Mouse (Mus musculus): ENCODE measurements around the gene Apba3. TPM values are rescaled to one million over a fixed set of nuclear protein-coding genes. Genes with fewer than 3 reads are reported as not detected.

Apba3 gene
- polyA plus RNA-seq, 1 experiment from 2014 or later, result 71.4 TPM

- no peak for ATAC-seq
- ChIA-PET POLR2A (interaction anchor here (0.6 to 1.1 kb wide), 3 partner anchors 8 to 1613 kb away, joined by 3 to 4 read pairs (median 3); partner anchors contain the start of gene Hmg20b), CTCF (interaction anchor here (1.7 to 2.5 kb wide), 2 partner anchors 8 kb away, joined by 7 to 15 read pairs; no protein-coding TSS in a partner anchor)
- no peak for TF ChIP-seq CTCF (IDR thresholded peaks at IDR 0.05)
- in situ Hi-C loops (cut with MboI; ENCODE audit: low pct_unique_long_range_greater_than_20kb), result no loop called here
- no peak for DNase-seq (ENCODE audit: low read depth, low spot score)
- no peaks in the 10 kb centered on the region for H3K27me3 ChIP-seq
Observed at GRCm38 (mm10) chr10:81297246-81297645, 30.5 kb downstream of the Apba3 start.

GRCm38 (mm10) chr10:81297845-81298244 lies 31.1 kb downstream of the Apba3 start:
- ATAC-seq (no peak), DNase-seq (ENCODE audit: low read depth, low spot score) (no peak)
- in situ Hi-C loops (cut with MboI; ENCODE audit: low pct_unique_long_range_greater_than_20kb), result no loop called here
- POLR2A ChIA-PET, result interaction anchor here (0.6 kb wide), 2 partner anchors 11 to 1612 kb away, joined by 3 to 4 read pairs; no protein-coding TSS in a partner anchor
- no peak for TF ChIP-seq CTCF (IDR thresholded peaks at IDR 0.05)
- CTCF ChIA-PET, result interaction anchor here (1.7 kb wide), 1 partner anchor 9 kb away, joined by 7 read pairs; no protein-coding TSS in a partner anchor
- H3K27me3 ChIP-seq, result no peaks in the 10 kb centered on the region

DNA sequence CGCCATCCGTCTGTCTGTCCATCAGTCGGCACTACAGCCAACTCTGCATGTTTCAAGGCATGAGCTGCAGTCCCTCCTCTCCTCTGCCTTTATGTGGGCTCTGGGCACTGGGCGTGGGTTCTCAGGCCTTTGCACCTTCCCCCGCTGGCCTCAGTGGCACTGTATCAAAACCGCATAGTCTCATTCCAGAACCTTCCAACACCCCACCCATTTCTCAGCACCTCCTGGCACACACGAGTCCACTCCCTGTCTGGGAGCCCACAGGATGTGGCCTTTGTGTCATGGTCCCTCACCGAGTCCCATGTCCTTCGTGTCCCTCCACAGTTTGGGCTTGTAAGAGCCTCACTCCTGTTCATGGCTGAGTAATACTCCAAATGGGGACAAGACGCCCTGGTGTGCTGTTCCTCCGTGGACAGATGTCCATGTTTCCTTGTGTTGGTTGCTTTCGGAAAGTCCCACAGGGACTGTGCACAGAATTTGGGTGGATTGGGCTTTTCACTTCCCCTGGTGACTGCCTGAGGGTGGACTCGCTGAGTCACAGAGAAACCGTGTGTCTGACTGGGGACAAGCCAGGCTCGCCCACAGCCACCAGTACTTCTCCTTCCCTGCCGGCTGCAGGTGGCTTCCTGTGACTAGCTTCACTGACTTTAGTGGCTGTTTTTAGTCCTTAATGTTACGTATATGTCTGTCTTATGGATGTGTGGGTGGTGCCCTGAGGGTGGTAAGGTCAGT lies 31.8 kb downstream of the Apba3 start:
- in situ Hi-C loops (cut with MboI; ENCODE audit: low pct_unique_long_range_greater_than_20kb), result no loop called here
- DNase-seq (ENCODE audit: low read depth, low spot score), result no peak
- POLR2A ChIA-PET, result interaction anchor here (0.6 kb wide), 1 partner anchor 11 kb away, joined by 3 read pairs; no protein-coding TSS in a partner anchor
- ATAC-seq, result no peak
- CTCF ChIA-PET, result interaction anchor here (0.7 to 1.7 kb wide), 3 partner anchors 10 to 43 kb away, joined by 3 to 7 read pairs (median 3); no protein-coding TSS in a partner anchor
- no peaks in the 10 kb centered on the region for H3K27me3 ChIP-seq
- no peak for TF ChIP-seq CTCF (IDR thresholded peaks at IDR 0.05)

GRCm38 (mm10) chr10:81299585-81300351 lies 33.0 kb downstream of the Apba3 start:
- ChIA-PET CTCF (interaction anchor here (0.7 to 3.1 kb wide), 3 partner anchors 7 to 42 kb away, joined by 3 to 15 read pairs (median 3); partner anchors contain the start of gene Pip5k1c), POLR2A (no interaction called here)
- no peak for DNase-seq (ENCODE audit: low read depth, low spot score)
- no peak for ATAC-seq
- no peak for TF ChIP-seq CTCF (IDR thresholded peaks at IDR 0.05)
- in situ Hi-C loops (cut with MboI; ENCODE audit: low pct_unique_long_range_greater_than_20kb), result no loop called here
- no peaks in the 10 kb centered on the region for H3K27me3 ChIP-seq

- in situ Hi-C loops (cut with MboI; ENCODE audit: low pct_unique_long_range_greater_than_20kb), result no loop called here
- ATAC-seq (no peak), DNase-seq (ENCODE audit: low read depth, low spot score) (no peak)
- ChIA-PET POLR2A (no interaction called here), CTCF (interaction anchor here (3.1 kb wide), 1 partner anchor 7 kb away, joined by 15 read pairs; the partner anchor contains the start of gene Pip5k1c)
- no peak for TF ChIP-seq CTCF (IDR thresholded peaks at IDR 0.05)
- H3K27me3 ChIP-seq, result no peaks in the 10 kb centered on the region
Observed at GRCm38 (mm10) chr10:81300352-81300907, 33.7 kb downstream of the Apba3 start.

DNA sequence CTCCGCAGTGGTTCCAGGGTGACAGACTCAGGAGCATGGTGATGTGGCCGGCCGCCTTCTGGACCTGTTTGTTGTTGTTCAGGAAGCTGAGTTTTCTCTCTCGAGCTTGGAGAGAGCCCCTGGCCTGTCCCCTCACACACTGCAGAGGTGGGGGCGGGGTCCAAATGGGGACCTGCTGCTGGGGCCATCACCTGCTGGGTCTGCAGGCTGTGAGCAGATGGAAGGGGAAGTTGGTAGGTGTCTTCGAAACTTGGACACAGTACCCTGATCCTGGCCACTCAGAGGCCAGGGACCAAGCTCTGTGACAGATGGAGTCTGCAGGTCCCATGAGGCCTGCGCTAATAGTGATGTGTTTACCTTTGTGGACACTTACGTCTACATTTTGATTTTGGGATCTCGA lies 34.6 kb downstream of the Apba3 start:
- DNase-seq (ENCODE audit: low read depth, low spot score), result no peak
- ATAC-seq, result no peak
- in situ Hi-C loops (cut with MboI; ENCODE audit: low pct_unique_long_range_greater_than_20kb), result no loop called here
- POLR2A ChIA-PET, result no interaction called here
- H3K27me3 ChIP-seq, result no peaks in the 10 kb centered on the region
- TF ChIP-seq CTCF (IDR thresholded peaks at IDR 0.05), result no peak
- CTCF ChIA-PET, result interaction anchor here (1.0 to 3.1 kb wide), 2 partner anchors 8 to 12 kb away, joined by 4 to 15 read pairs; partner anchors contain the start of gene Pip5k1c

- no peak for ATAC-seq
- no peak for TF ChIP-seq CTCF (IDR thresholded peaks at IDR 0.05)
- H3K27me3 ChIP-seq, result no peaks in the 10 kb centered on the region
- in situ Hi-C loops (cut with MboI; ENCODE audit: low pct_unique_long_range_greater_than_20kb), result no loop called here
- ChIA-PET CTCF (interaction anchor here (1.6 to 4.6 kb wide), 3 partner anchors 9 to 40 kb away, joined by 3 to 28 read pairs (median 15); partner anchors contain the start of gene Pip5k1c), POLR2A (no interaction called here)
- no peak for DNase-seq (ENCODE audit: low read depth, low spot score)
Observed at GRCm38 (mm10) chr10:81302288-81302687, 35.5 kb downstream of the Apba3 start.

DNA sequence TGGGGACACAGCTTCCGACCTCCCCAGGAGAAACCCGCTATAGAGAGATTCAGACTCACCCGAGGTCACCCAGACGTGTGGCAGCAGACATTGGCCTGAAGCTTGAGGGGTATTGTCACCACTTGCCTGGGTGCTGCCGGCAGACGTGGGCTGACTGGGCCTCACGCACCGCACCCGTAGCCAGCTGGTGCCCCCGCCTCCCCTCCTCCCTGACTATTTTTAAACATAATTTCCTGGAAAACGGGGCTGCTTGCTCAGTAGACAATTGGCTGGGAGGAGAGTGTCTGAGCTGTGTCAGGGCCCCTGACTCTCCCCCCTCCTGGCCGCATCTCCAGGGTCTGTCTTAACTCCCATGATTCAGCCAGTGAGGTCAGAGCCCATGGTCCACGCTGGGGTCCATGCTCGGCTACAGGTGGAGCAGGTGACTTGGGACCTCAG lies 36.0 kb downstream of the Apba3 start:
- TF ChIP-seq CTCF (IDR thresholded peaks at IDR 0.05), result no peak
- ATAC-seq (no peak), DNase-seq (ENCODE audit: low read depth, low spot score) (no peak)
- POLR2A ChIA-PET, result no interaction called here
- H3K27me3 ChIP-seq, result no peaks in the 10 kb centered on the region
- in situ Hi-C loops (cut with MboI; ENCODE audit: low pct_unique_long_range_greater_than_20kb), result no loop called here
- CTCF ChIA-PET, result interaction anchor here (1.6 to 4.6 kb wide), 3 partner anchors 10 to 39 kb away, joined by 3 to 28 read pairs (median 15); partner anchors contain the start of gene Pip5k1c

DNA sequence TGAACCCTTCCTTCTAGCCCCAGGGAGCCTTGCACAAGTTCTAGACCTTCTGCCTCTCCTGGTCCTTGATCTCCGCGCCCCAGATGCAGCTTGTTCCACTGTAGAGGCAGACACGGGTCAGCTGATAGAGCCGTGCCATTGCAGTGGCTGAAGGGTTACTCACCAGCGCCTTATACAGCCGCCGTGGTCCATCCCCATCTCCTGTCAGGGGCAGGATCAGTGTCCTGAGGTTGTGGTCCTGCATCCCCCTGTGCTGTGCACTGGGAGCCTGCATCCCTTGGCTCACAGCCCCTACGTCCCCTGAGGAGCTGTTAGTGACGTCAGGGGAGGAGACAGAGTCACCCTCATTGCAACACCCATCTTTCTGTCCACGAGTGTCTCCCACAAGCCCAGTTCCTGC lies 36.5 kb downstream of the Apba3 start:
- ATAC-seq (no peak), DNase-seq (ENCODE audit: low read depth, low spot score) (no peak)
- POLR2A ChIA-PET, result no interaction called here
- no peak for TF ChIP-seq CTCF (IDR thresholded peaks at IDR 0.05)
- CTCF ChIA-PET, result interaction anchor here (1.6 to 4.6 kb wide), 3 partner anchors 10 to 39 kb away, joined by 3 to 28 read pairs (median 15); partner anchors contain the start of gene Pip5k1c
- no peaks in the 10 kb centered on the region for H3K27me3 ChIP-seq
- in situ Hi-C loops (cut with MboI; ENCODE audit: low pct_unique_long_range_greater_than_20kb), result no loop called here

- ChIA-PET POLR2A (no interaction called here), CTCF (interaction anchor here (0.9 to 4.6 kb wide), 5 partner anchors 11 to 38 kb away, joined by 3 to 32 read pairs (median 5); partner anchors contain the start of genes Pip5k1c and Tjp3)
- no peak for DNase-seq (ENCODE audit: low read depth, low spot score)
- no peaks in the 10 kb centered on the region for H3K27me3 ChIP-seq
- ATAC-seq, result no peak
- TF ChIP-seq CTCF (IDR thresholded peaks at IDR 0.05), result no peak
- in situ Hi-C loops (cut with MboI; ENCODE audit: low pct_unique_long_range_greater_than_20kb), result no loop called here
Observed at GRCm38 (mm10) chr10:81303761-81304160, 37.0 kb downstream of the Apba3 start.

Measured in Patski (cell line).